10 mouse cellular contexts compared by ENCODE assay signal in genomic region chr16:28104255-28105076, GRCm38 (mm10).
DNase-seq lines count a peak whose midpoint lies in the region; ATAC-seq and TF ChIP-seq lines count a peak whose summit lies in the region.
"Had no signal": no experiment of that assay in that cellular context is flagged by ENCODE, and none has a peak within 500 bp of the region (broad histone marks: within the 10 kb centered on the region; RNA-seq: fewer than 3 reads in every experiment).

No protein-coding gene starts in this region.

- no peak for TF ChIP-seq CTCF in forebrain, postnatal 0 days (IDR thresholded peaks at IDR 0.05; ENCODE audit: low read depth)

- no peaks in the 10 kb centered on the region for H3K36me3 ChIP-seq in heart, embryonic 14.5 days (ENCODE audit: control insufficient read depth, insufficient read depth, low read length)
- H3K36me3 ChIP-seq in forebrain, postnatal 0 days (ENCODE audit: insufficient read depth), result no peaks in the 10 kb centered on the region
- no peaks in the 10 kb centered on the region for H3K36me3 ChIP-seq in midbrain, embryonic 16.5 days (ENCODE audit: control insufficient read depth, insufficient read depth, low read length)
- no peaks in the 10 kb centered on the region for H3K36me3 ChIP-seq in heart, embryonic 11.5 days (ENCODE audit: control insufficient read depth, insufficient read depth, low read length)

- 47% methylated on average over 9 of the region's 9 CpGs for WGBS in heart, embryonic 14.5 days
- 26% methylated on average over 9 of the region's 9 CpGs for WGBS in forebrain, postnatal 0 days
- whole genome bisulfite sequencing in midbrain, embryonic 16.5 days, result 32% methylated on average over 9 of the region's 9 CpGs
- WGBS in heart, embryonic 11.5 days (ENCODE audit: insufficient replicate concordance), result 45% methylated on average over 9 of the region's 9 CpGs

- H3K9me3 ChIP-seq in heart, embryonic 14.5 days (ENCODE audit: control insufficient read depth, low read length), result no peaks in the 10 kb centered on the region
- H3K9me3 ChIP-seq in forebrain, postnatal 0 days (ENCODE audit: low read length), result no peaks in the 10 kb centered on the region
- H3K9me3 ChIP-seq in midbrain, embryonic 16.5 days (replicated peaks; ENCODE audit: control insufficient read depth, low read length, poor library complexity, severe bottlenecking), result no peaks in the 10 kb centered on the region
- H3K9me3 ChIP-seq in heart, embryonic 11.5 days (replicated peaks; ENCODE audit: control insufficient read depth, low read length), result no peaks in the 10 kb centered on the region

- 0 out of 2 replicates have a peak, but pooled peaks have one; percentile 17 for ATAC-seq in heart, embryonic 14.5 days (ENCODE audit: insufficient number of reproducible peaks, insufficient read depth, low FRiP score, low read depth)
- peak; percentile 63 for ATAC-seq in forebrain, postnatal 0 days
- ATAC-seq in midbrain, embryonic 16.5 days, result peak; percentile 71
- no peak for ATAC-seq in heart, embryonic 11.5 days (replicated peaks; ENCODE audit: insufficient number of reproducible peaks, low FRiP score, low TSS enrichment)
- ATAC-seq in erythroid progenitor cell, adult 5-6 weeks (replicated peaks; ENCODE audit: low FRiP score, poor library complexity, severe bottlenecking), result no peak
- ATAC-seq: liver, postnatal 0 days had no signal

- H3K4me3 ChIP-seq in heart, embryonic 14.5 days (ENCODE audit: control insufficient read depth in 1 of 2, insufficient read depth in 1 of 2, low read depth in 1 of 2, low read length in 2 of 2), result no peak overlapping the region
- no peak overlapping the region for H3K4me3 ChIP-seq in forebrain, postnatal 0 days (ENCODE audit: low read depth, low read length)
- H3K4me3 ChIP-seq in midbrain, embryonic 16.5 days (ENCODE audit: low read depth, low read length), result no peak overlapping the region
- no peak overlapping the region for H3K4me3 ChIP-seq in heart, embryonic 11.5 days (ENCODE audit: low read depth, low read length)

- no peak overlapping the region for H3K9ac ChIP-seq in heart, embryonic 14.5 days (ENCODE audit: low read length)
- no peak overlapping the region for H3K9ac ChIP-seq in forebrain, postnatal 0 days
- H3K9ac ChIP-seq in midbrain, embryonic 16.5 days (ENCODE audit: low read depth, low read length), result no peak overlapping the region
- H3K9ac ChIP-seq in heart, embryonic 11.5 days (ENCODE audit: low read depth, low read length), result no peak overlapping the region
- H3K9ac ChIP-seq: liver, postnatal 0 days had no signal

- no peak overlapping the region for H3K4me2 ChIP-seq in heart, embryonic 14.5 days (ENCODE audit: low read length)
- no peak overlapping the region for H3K4me2 ChIP-seq in forebrain, postnatal 0 days (ENCODE audit: low read depth)
- no peak overlapping the region for H3K4me2 ChIP-seq in midbrain, embryonic 16.5 days (ENCODE audit: low read length)
- H3K4me2 ChIP-seq in heart, embryonic 11.5 days, result no peak overlapping the region

- H3K27me3 ChIP-seq in heart, embryonic 14.5 days (ENCODE audit: control insufficient read depth, insufficient read depth, low read length), result no peaks in the 10 kb centered on the region
- H3K27me3 ChIP-seq in forebrain, postnatal 0 days (ENCODE audit: insufficient read depth, low read length), result no peaks in the 10 kb centered on the region
- no peaks in the 10 kb centered on the region for H3K27me3 ChIP-seq in midbrain, embryonic 16.5 days (ENCODE audit: control insufficient read depth, insufficient read depth, low read depth, low read length)
- no peaks in the 10 kb centered on the region for H3K27me3 ChIP-seq in heart, embryonic 11.5 days (ENCODE audit: control insufficient read depth, insufficient read depth, low read length)

- peaks cover 6 to 11% of the 10 kb centered on the region in 2 experiments for H3K4me1 ChIP-seq in heart, embryonic 14.5 days (ENCODE audit: control insufficient read depth in 2 of 2, insufficient read depth in 2 of 2, low read length in 2 of 2)
- peaks cover 6% of the 10 kb centered on the region; the same call in 1 of the 2 replicates for H3K4me1 ChIP-seq in forebrain, postnatal 0 days (ENCODE audit: insufficient read depth)
- H3K4me1 ChIP-seq in midbrain, embryonic 16.5 days (ENCODE audit: control insufficient read depth, insufficient read depth, low read length), result peaks cover 14% of the 10 kb centered on the region; the same call in 1 of the 2 replicates
- H3K4me1 ChIP-seq in heart, embryonic 11.5 days (ENCODE audit: control insufficient read depth, insufficient read depth, low read length), result peaks cover 12% of the 10 kb centered on the region

- DNase-seq in heart, postnatal 25 days (ENCODE audit: low spot score), result no peak
- peak; percentile 13 for DNase-seq in ovary, adult 18-20 months (ENCODE audit: low spot score)
- DNase-seq in ovary, postnatal 10 days (ENCODE audit: low spot score), result no peak
- peak; percentile 39 for DNase-seq in forebrain, postnatal 0 days
- DNase-seq: cerebellum, adult 18-20 months; liver, postnatal 0 days had no signal

- intact Hi-C loops in heart, postnatal 25 days (cut with DNase I), result no loop called here

- no peak overlapping the region for H3K27ac ChIP-seq in heart, embryonic 14.5 days (replicated peaks in 1 of 2; ENCODE audit: control insufficient read depth in 1 of 2, insufficient read depth in 1 of 2, low read depth in 2 of 2, low read length in 2 of 2)
- no peak overlapping the region for H3K27ac ChIP-seq in forebrain, postnatal 0 days (ENCODE audit: low read depth, low read length)
- H3K27ac ChIP-seq in midbrain, embryonic 16.5 days (ENCODE audit: low read length), result no peak overlapping the region
- H3K27ac ChIP-seq in heart, embryonic 11.5 days (ENCODE audit: low read depth, low read length), result no peak overlapping the region

Comparison
In these comparisons a context has a peak if more than half of its experiments do, and no peak if none do; other contexts are left out.
1. ATAC-seq: peak in heart, embryonic 14.5 days (single experiment), forebrain, postnatal 0 days (single experiment) and midbrain, embryonic 16.5 days (single experiment); none in heart, embryonic 11.5 days (single experiment) and erythroid progenitor cell, adult 5-6 weeks (single experiment).
2. DNase-seq: peak in ovary, adult 18-20 months (single experiment) and forebrain, postnatal 0 days (single experiment); none in heart, postnatal 25 days (single experiment) and ovary, postnatal 10 days (single experiment).